Mouse (Mus musculus) heart, postnatal 0 days (tissue): ENCODE results near the gene Pdlim7.

Source experiments
- CTCF ChIP-seq: IDR thresholded peaks from 2 replicates; pipeline ENCODE4 v1.5.1; 2016; ENCODE audit warnings: antibody characterized with exemption, control low read depth, low read depth
- EP300 ChIP-seq: IDR thresholded peaks from 2 replicates; pipeline ENCODE4 v1.6.1; 2016; ENCODE audit warnings: antibody characterized with exemption, low read depth

DNA sequence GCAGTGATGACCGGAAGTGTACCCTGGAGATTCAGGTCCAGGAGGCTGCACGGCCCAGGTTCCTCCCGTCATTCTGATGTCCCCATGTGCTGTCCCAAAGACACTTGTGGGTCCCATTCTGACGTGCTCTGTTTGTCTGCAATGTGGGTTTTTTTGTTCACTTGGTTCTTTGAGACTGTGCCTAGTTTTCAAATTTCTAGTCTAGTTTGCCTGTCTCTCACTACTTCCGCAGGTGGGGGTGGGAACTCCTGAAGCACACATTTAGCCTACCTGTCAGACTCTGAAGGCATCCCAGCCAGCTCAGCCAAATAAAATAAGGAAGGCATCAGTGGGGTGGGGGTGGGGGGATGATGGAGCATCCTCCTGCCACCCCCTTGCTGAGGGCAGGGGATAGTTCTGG, 65.3 kb downstream of the Pdlim7 start:
- no peak for TF ChIP-seq EP300
- no peak for TF ChIP-seq CTCF
